Mouse (Mus musculus) v-Abl transformed pro-B cells (cell line): ENCODE results near the gene Ttll11.

Experiments used
- in situ Hi-C, 2 experiments: fragments of 400-800 bp; cut with MboI; formaldehyde crosslinking; loops; one replicate each; pipeline ENCODE4 v1.15.1; 2025; ENCODE audit not compliant: unreplicated experiment in 2 of 2

Ttll11 gene

DNA sequence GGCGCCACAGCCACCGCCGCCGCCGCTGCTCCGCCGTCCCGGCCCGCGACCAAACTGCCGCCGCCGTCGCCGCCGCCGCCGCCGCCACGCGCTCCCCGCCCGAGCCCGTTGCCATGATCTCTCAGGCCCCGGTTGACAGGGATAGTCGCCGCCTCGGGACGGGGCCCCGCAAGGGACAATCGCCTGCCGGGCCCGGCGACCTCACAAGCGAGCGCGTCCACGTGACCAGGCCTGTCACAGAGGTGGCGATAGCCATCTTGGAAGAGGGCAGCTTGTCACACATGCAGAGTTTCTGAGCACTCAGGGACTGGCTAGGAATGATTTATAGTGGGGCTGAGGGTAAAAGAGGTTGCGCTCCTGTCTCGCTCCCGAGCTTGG, at the start of gene Ttll11:
Gene Ttll11 (minus strand): TSS at position 270 of the 378 bp plus-strand sequence.
- in situ Hi-C loops = loop anchor here in 1 of 2 experiments (25.0 kb wide), 1 partner anchor 1808 kb away; the partner anchor contains the start of gene Crb2

DNA sequence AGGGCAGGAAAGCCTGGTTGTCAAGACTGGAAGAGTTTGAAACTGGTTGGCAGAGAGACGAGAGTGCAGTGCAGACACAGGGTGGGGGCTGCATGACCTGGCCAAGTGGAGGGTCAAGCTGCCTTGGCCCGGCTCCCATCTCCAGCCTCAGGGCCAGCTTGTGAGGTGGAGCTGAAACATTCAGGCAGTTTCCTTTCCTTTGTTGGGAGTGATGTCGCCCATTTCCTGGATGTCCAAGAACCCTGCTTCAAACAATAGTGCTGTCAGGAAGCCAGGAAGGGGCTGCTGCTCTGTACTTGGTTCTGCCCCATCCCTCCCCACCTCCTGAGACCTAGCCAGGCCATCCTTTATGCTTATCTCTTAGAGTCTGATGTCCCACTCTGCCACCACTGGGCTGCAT, 43.6 kb upstream of the Ttll11 start:
- in situ Hi-C loops = loop anchor here in 1 of 2 experiments (25.0 kb wide), 1 partner anchor 1314 kb away; the partner anchor contains the start of gene Olfr368

DNA sequence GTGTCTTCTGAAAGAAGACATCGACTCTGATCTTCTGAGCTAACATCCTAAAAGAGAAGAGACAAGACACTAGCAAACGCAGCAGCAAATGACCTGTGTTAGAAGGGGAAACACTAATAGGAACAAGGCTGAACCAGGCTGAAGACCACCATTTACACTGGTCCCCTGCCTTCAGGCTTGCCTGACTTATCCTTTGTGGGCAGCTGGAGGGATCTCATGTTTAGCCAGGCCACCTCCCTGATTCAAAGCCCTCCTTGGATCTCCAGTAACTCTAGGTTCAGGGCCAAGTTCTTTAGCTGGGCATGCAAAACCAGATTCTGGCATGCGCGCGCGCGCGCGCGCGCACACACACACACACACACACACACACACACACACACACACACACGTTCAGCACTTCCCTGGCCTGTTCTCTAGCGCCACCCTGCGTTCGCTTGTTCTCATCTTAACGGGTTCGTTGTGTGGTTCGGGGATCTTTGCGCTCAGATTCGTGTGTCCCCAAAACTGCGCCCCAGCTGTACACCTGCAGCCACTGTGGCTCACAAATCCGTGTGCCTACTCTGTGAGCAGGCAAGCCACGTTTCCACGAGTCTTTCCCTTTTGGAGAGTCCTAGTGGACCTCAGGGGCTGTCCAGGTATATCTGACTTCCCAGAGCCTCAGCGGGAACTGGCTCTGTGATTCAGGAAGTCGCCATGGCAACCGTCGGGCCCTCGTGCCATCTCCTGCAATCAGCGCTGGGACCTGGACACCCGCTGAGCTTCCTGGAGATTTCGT, 41.9 kb upstream of the Ttll11 start:
- in situ Hi-C loops = loop anchor here in 1 of 2 experiments (25.0 kb wide), 1 partner anchor 1316 kb away; the partner anchor contains the start of gene Olfr368

DNA sequence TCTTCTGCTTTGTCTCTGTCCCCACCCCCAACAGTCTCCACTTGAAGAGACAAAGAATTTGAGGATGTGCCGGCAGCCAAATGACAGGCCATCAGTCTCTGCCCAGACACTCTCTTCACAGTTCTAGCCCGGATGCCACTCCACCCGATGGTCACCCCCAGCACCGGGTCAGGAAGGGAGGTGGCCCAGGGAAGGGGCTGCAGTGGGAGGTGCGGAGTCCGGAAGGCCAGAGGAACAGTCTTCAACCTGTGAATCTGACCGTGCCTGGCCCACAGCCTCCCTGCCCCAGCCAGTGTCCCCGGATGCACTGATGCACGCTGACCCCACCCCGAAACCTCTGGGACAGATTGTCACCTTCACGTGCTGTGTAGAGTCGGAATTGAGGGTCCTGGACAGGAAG, 33.3 kb upstream of the Ttll11 start:
- in situ Hi-C loops = loop anchor here in 1 of 2 experiments (25.0 kb wide), 1 partner anchor 1324 kb away; the partner anchor contains the start of gene Olfr368

DNA sequence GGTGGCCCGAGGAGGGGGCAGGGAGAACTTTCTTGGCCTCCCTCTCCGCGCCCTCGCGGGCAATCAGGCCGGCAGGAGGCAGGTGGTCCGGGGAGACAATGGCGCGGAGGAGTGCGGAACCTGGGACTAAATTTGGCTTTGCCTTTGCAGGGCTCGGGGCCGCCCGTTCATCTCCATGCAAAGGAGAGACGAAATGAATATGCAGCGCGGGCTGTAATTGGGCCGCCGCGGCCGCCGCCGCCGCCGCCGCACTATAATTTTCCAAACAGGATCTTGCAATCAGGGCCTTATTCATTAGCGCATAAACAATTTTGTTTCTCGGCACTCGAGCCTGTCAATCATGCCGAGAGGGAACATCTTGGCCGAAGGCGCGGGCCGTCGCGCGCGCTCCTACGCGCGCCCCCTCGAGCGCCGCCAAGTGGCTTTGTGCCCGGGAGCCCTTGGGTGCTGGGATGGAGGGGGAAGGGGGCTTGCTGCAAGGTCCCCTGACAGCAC, 31.7 kb upstream of the Ttll11 start:
- in situ Hi-C loops = loop anchor here in 1 of 2 experiments (25.0 kb wide), 1 partner anchor 1326 kb away; the partner anchor contains the start of gene Olfr368

DNA sequence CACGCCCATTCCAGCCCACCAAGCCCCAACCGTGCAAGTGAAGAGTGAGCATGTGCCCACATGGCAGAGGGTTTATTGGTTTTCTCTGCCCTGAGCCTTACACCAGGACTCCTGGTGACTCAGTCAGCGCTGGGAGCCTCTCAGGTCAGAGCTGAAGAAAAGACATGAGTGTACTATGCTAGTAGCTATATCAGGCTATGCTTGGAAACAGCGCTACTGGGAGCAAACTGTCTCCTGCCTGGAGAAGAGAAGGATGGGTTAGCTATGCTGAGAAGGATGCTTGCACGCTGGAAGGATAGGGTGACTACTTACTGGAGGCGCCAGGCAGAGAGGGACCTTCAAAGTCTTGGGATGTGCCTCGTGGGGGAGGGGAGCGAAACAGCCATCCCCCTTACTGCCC, 30.9 kb upstream of the Ttll11 start:
- in situ Hi-C loops = loop anchor here in 1 of 2 experiments (25.0 kb wide), 1 partner anchor 1327 kb away; the partner anchor contains the start of gene Olfr368

DNA sequence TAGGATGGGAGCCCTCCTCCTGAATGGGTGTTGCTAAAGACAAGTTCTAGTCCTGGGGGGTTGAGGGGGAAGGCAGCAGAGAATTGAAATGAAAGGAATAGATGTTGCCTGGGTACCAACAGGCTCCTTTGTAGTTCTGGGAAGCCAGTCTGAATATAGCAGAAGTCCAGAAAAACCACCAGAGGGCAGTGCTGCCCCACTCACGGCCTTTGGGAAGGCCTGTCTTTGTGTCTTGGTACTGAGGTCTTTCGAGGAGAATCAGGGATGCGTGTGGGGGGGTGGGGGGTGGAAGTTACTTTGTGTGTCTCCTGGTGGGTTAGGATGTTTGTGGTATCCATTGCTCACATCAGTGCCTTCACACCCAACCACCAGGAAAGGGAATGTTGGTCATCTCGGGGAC, 29.7 kb upstream of the Ttll11 start:
- in situ Hi-C loops = loop anchor here (5.0 to 25.0 kb wide), 9 partner anchors 203 to 1328 kb away; partner anchors contain the start of gene Olfr368 (in 1 of the 2)

DNA sequence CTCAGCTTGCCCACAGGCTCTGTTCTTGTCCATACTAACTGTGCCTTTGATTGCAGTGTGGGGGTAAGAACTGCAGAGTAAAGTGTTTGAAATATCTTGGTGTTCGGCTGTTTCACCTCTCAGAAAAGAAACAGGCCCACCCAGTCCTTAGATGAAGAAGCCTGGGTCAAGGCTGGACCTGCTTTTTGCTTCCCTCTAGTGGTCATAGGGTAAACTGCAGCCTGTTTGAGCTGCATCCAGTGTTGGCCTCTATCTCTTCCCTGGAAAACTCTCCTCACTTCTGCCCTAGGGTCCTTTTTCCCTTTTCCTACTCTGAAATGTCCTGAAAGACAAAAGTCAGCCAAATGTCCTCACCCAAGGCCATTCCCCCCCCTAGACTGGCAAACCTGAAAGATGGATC, 28.4 kb upstream of the Ttll11 start:
- in situ Hi-C loops = loop anchor here (5.0 to 25.0 kb wide), 9 partner anchors 204 to 1329 kb away; partner anchors contain the start of gene Olfr368 (in 1 of the 2)

DNA sequence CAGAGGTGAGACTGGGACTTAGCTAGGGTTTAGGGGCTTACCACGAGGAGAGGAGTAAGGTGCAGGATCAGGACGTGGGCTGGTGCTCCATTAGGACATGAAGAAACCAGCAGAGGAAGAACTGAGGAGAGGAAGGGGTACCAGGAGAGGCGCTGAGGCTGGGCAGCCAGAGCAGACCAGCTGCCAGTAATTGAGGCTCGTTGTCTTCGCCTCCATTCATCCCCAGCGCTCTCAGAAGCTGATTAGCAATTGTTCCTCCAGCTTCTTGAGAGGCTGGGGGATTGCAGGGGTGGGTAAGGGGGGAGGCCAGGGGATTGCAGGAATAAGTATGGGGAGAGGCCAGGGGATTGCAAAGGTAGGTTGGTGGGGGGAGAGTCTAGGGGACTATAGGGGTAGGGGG, 22.5 kb upstream of the Ttll11 start:
- in situ Hi-C loops = loop anchor here (10.0 to 25.0 kb wide), 4 partner anchors 357 to 1335 kb away; partner anchors contain the start of gene Olfr368 (in 1 of the 2)

DNA sequence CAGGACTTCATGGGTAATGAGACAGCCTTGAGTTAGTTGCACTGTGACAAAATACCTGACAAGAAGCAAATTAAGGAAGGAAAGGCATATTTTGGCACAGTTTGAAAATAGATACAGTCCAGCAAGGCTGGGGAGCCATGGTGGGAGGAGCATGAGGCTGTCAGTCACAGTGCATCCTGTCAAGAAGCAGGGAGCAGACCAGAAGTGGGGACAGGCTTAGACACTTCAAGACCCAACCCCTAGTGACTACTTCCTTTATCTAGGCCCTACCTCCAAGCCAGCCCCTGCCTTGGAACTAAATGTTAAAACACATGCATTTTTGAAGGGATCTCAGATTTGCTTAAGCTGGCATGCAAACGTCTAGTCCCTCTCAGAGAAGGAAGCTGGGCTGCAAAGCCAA, 20.7 kb upstream of the Ttll11 start:
- in situ Hi-C loops = loop anchor here (10.0 to 25.0 kb wide), 4 partner anchors 356 to 1337 kb away; partner anchors contain the start of gene Olfr368 (in 1 of the 2)

DNA sequence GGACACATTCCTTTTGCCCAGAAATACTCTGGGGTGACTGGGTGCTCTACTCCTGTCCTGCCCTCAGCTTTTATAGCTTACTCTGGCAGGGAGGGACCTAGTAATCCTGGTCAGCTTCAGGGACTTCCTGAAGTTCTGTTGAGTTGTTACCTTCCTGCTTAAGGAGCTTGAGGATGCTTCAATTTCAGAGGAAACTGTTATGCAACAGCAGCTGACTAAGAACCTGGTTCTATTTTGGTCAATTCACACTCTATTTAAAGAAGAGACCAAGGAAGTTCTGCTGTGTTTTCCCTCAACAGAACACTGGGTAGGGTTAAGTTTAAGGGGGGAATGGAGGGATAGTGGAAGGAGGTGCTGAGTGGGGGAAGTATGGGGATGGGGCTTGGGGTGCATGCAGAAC, 19.5 kb upstream of the Ttll11 start:
- in situ Hi-C loops = loop anchor here in 1 of 2 experiments (25.0 kb wide), 1 partner anchor 1788 kb away; the partner anchor contains the start of gene Crb2

DNA sequence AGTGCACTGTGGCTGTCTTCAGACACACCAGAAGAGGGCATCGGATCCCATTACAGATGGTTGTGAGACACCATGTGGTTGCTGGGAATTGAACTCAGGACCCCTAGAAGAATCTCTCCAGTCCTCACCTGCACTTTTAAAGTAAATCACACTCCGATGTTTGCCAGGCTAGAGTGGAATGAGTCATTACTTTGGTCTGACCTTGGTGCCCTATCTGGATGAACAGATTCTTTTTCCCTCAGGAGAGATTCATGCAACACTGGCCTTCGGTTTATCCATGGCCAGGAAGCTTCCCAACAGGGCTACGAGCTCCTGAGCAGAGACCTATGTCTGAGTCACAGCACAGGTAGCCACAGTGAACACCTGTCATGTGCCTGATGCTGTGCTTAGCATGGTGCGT, 18.7 kb upstream of the Ttll11 start:
- in situ Hi-C loops = loop anchor here in 1 of 2 experiments (25.0 kb wide), 1 partner anchor 1789 kb away; the partner anchor contains the start of gene Crb2

DNA sequence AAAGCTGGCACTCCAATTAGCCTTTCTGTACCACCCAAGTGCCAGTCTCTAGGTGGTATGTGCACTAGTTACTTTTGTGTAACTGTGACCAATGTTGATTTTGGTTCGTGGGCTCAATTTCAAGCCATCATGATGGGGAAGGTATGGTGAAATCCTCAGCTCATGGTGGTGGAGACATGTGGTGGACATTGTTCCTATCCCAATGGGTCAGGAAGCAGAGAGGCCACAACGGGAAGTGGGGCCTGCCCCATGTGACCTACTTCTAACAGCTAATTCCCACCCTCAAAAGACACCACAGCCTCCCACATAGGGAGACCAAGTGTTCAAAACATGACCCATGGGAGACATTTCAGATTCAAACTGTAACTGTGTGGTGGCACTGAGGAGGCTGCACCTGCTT, 17.0 kb upstream of the Ttll11 start:
- in situ Hi-C loops = loop anchor here in 1 of 2 experiments (25.0 kb wide), 1 partner anchor 1791 kb away; the partner anchor contains the start of gene Crb2

DNA sequence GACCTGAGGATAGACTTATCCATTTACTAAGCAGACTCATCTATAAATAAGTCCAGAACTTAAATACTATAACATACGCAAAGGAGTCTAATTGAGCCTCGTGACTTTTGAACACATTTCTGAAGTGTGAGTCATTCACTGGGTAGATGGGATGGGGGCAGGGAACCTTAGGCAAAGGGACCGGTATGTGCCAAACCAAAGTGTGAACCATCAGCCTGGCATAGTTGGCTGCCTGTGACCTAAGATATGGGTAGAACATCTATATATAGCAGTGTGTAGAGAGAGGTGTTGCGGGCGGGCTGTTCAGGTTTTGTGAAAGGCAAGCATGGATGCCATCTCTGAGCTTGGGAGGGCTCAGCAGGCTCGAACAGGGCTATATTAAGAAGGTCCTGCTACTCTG, 14.6 kb upstream of the Ttll11 start:
- in situ Hi-C loops = loop anchor here in 1 of 2 experiments (25.0 kb wide), 1 partner anchor 1793 kb away; the partner anchor contains the start of gene Crb2

DNA sequence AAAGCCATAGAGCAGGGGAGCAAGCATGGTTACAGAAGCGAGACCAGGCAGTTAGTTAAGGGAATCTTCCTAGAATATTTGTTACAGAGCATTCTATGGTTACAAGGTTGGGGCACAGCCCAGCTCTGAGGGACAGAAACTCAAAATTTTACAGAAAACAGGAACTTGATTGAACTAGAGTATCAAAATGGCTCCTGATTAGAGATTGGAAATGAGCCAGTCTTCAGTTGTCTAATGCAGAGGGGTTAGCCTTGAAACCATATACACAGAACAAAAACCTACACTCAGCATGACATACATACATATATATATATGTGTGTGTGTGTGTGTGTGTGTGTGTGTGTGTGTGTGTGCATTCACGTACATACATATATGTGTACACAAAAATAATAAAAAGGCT, 13.8 kb upstream of the Ttll11 start:
- in situ Hi-C loops = loop anchor here in 1 of 2 experiments (25.0 kb wide), 1 partner anchor 1794 kb away; the partner anchor contains the start of gene Crb2

DNA sequence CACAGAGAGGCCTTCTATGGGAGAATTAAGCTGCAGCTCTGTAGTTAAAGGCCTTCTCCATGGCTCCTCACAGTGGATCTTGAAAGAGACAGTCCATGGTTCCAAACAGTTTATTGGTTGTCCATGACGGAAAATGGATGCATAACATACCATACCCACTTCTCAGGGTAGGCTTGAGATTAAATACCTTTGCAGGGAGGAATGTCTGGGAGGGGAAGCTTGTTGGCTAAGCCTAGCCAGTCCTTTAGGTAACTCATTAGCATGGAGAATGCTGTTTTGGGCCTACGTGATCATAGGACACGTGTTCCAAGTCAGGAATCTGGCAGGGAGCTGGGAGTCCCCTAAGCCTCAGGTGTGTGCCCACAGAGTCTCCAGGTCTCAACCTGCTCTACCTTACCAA, 12.5 kb upstream of the Ttll11 start:
- in situ Hi-C loops = loop anchor here in 1 of 2 experiments (25.0 kb wide), 1 partner anchor 1795 kb away; the partner anchor contains the start of gene Crb2

DNA sequence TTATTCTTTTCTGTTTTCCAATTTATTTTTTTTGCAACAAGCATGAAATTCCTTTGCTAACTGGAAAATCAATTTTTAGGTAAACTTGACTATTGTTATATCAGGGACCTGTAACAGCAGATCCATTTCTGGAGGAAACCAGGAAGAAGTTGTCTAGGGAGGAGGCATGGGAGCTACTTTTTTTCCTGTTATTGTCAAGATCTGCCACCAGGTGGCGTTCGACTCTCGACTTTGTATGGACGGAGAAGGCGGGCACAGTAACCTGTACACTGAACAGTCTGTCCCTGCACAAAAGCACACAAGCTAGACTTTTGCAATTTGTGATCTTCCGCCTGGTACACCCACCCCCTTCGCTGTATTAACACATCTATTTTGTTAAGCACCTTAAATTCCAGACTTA, 4.2 kb upstream of the Ttll11 start:
- in situ Hi-C loops = loop anchor here in 1 of 2 experiments (25.0 kb wide), 1 partner anchor 1803 kb away; the partner anchor contains the start of gene Crb2

DNA sequence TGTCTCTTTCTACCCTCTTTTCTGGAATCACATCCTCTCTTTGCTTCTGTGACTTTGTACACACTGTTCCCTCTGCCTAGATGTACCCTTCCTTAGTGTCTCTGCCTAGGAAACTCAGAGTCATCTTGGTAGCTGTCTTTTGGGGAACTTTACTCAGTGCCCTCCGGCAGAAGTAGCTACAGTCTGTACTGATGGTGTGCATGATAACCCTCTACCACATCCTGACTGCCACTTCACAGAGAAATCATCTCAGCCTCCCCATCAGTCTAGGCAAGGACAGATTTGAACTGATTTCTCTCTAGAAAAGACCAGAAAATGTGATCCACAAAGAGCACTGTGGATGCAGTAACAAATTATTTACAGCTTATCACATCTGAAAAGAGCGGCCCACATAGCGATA, 2.2 kb upstream of the Ttll11 start:
- in situ Hi-C loops = loop anchor here in 1 of 2 experiments (25.0 kb wide), 1 partner anchor 1805 kb away; the partner anchor contains the start of gene Crb2

DNA sequence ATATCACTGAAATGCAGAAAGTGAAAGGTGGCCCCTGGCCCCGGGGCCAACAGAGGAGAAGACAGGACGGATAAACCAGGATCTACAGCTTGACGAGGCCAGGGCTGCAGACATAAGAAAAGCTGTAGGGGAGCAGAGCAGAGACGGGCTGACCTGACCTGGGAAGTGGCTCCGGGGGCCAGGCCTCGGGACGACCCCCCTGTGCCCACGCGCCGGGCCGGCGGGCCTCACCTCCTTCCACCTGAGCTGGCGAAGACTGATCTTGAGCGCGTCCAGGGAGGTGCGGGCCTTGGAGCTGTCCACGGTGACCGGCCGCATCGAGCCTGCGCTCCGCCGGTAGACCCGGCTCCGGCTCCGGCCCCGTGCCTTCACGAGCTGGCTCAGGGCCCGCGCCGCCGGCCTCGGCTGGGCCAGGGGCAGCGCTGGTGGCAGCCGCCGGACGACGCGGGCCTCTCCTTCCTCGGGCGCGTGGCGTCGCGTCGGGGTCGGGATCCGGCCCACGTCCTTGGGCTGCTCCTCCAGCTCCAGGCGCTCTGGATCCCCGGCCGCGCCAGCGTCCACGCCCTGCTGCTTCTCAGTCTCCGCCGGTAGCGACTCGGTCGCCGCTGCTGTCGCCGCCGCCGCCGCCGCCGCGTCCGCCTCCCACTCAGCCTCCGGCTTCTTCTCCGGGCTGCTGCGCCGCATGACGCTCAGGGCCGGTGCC, 621 bp downstream of the Ttll11 start:
- in situ Hi-C loops = loop anchor here in 1 of 2 experiments (25.0 kb wide), 1 partner anchor 1808 kb away; the partner anchor contains the start of gene Crb2
